Mouse (Mus musculus) heart, postnatal 0 days (tissue): ENCODE results near the gene Wdhd1.

ENCODE experiments used
- CTCF ChIP-seq: IDR thresholded peaks from 2 replicates; pipeline ENCODE4 v1.5.1; 2016; ENCODE audit warnings: antibody characterized with exemption, control low read depth, low read depth
- EP300 ChIP-seq: IDR thresholded peaks from 2 replicates; pipeline ENCODE4 v1.6.1; 2016; ENCODE audit warnings: antibody characterized with exemption, low read depth

- no peak for TF ChIP-seq CTCF
- no peak for TF ChIP-seq EP300
These were observed 79.9 kb downstream of the Wdhd1 start for GRCm38 (mm10) chr14:47196711-47197110.
